ENCODE assay signal across 8 mouse cellular contexts in genomic region chr19:3767781-3768696, GRCm38 (mm10). TPM values are rescaled to one million over a fixed set of nuclear protein-coding genes. Genes with fewer than 3 reads are reported as not detected.
DNase-seq lines count a peak whose midpoint lies in the region; ATAC-seq and TF ChIP-seq lines count a peak whose summit lies in the region.

No protein-coding gene starts in this region.

- peaks cover 43% of the 10 kb centered on the region for H3K79me2 ChIP-seq in C2C12 (ENCODE audit: control insufficient read depth, insufficient read depth)
- H3K79me2 ChIP-seq in liver, adult 2 months (ENCODE audit: control insufficient read depth, insufficient read depth, low read length), result peaks cover 12% of the 10 kb centered on the region; the same call in 1 of the 2 replicates

- peaks cover 10% of the 10 kb centered on the region for H3K36me3 ChIP-seq in C2C12 (ENCODE audit: control insufficient read depth, insufficient read depth)
- peaks cover 3% of the 10 kb centered on the region; the same call in 1 of the 2 replicates for H3K36me3 ChIP-seq in heart, embryonic 12.5 days
- H3K36me3 ChIP-seq in kidney, embryonic 16.5 days (ENCODE audit: insufficient read depth, low read length), result no peaks in the 10 kb centered on the region
- no peaks in the 10 kb centered on the region for H3K36me3 ChIP-seq in liver, adult 2 months (ENCODE audit: control insufficient read depth, insufficient read depth, low read length)

- H3K79me3 ChIP-seq in C2C12 (ENCODE audit: low read depth), result peaks cover 36% of the 10 kb centered on the region

- peak; percentile 97 for DNase-seq in brain, embryonic 14.5 days (ENCODE audit: low read depth)
- DNase-seq in liver, adult 2 months (ENCODE audit: extremely low read depth, low read depth, low spot score), result peak; percentile 70
- DNase-seq in spleen, postnatal 36 days (ENCODE audit: low spot score in 2 of 2), result peak; percentile 69 to 80

- WGBS in heart, embryonic 12.5 days, result under 1% methylated on average over 111 of the region's 111 CpGs
- under 1% methylated on average over 96 of the region's 111 CpGs for WGBS in kidney, embryonic 16.5 days
- under 1% methylated on average over 111 of the region's 111 CpGs for WGBS in liver, adult 2 months

- TF ChIP-seq POLR2A in brain, embryonic 14.5 days (IDR thresholded peaks at IDR 0.05; ENCODE audit: borderline replicate concordance, extremely low read depth, insufficient read depth, insufficient read length, poor library complexity, severe bottlenecking), result peak; percentile 100
- peak; percentile 99 for TF ChIP-seq POLR2A in liver, adult 2 months (IDR thresholded peaks at IDR 0.05; ENCODE audit: extremely low read depth, insufficient read depth, low read length)

- no peaks in the 10 kb centered on the region for H3K9me3 ChIP-seq in heart, embryonic 12.5 days (replicated peaks)
- H3K9me3 ChIP-seq in kidney, embryonic 16.5 days (ENCODE audit: low read length), result no peaks in the 10 kb centered on the region

- no peaks in the 10 kb centered on the region for H3K27me3 ChIP-seq in C2C12 (ENCODE audit: control insufficient read depth, insufficient read depth, insufficient read length)
- H3K27me3 ChIP-seq in heart, embryonic 12.5 days (replicated peaks), result 0 out of 2 replicates have a peak, but pooled peaks cover 5% of the 10 kb centered on the region
- no peaks in the 10 kb centered on the region for H3K27me3 ChIP-seq in kidney, embryonic 16.5 days (ENCODE audit: insufficient read depth, low read length)
- no peaks in the 10 kb centered on the region for H3K27me3 ChIP-seq in liver, adult 2 months (ENCODE audit: control insufficient read depth, insufficient read depth, low read length)

- peaks cover 14% of the 10 kb centered on the region for H3K4me1 ChIP-seq in heart, embryonic 12.5 days (replicated peaks)
- H3K4me1 ChIP-seq in kidney, embryonic 16.5 days (ENCODE audit: insufficient read depth, low read length), result peaks cover 11% of the 10 kb centered on the region
- peaks cover 15% of the 10 kb centered on the region for H3K4me1 ChIP-seq in liver, adult 2 months (ENCODE audit: control insufficient read depth, insufficient read depth, low read length)

- H3K9ac ChIP-seq in heart, embryonic 12.5 days, result peak overlapping the region; percentile 98
- H3K9ac ChIP-seq in kidney, embryonic 16.5 days (replicated peaks; ENCODE audit: low read length), result peak overlapping the region; percentile 100
- H3K9ac ChIP-seq in liver, adult 2 months (ENCODE audit: low read depth, low read length), result peak overlapping the region; percentile 100

- TF ChIP-seq CTCF in C2C12 (IDR thresholded peaks at IDR 0.05; ENCODE audit: control insufficient read depth, insufficient read depth, insufficient read length), result no peak
- no peak for TF ChIP-seq CTCF in brain, embryonic 14.5 days (IDR thresholded peaks at IDR 0.05; ENCODE audit: borderline replicate concordance, extremely low read depth, insufficient read depth, insufficient read length)
- TF ChIP-seq CTCF in liver, adult 2 months (IDR thresholded peaks at IDR 0.05; ENCODE audit: low read depth, low read length), result no peak

- peak overlapping the region; percentile 100 for H3K27ac ChIP-seq in heart, embryonic 12.5 days (ENCODE audit: poor library complexity, severe bottlenecking)
- peak overlapping the region; percentile 100 for H3K27ac ChIP-seq in kidney, embryonic 16.5 days (ENCODE audit: low read length)
- H3K27ac ChIP-seq in liver, adult 2 months (replicated peaks; ENCODE audit: insufficient read depth, low read depth, low read length), result peak overlapping the region; percentile 100

- H3ac ChIP-seq in C2C12 (ENCODE audit: control insufficient read depth, insufficient read length, low read depth), result peak overlapping the region; percentile 93

- peak overlapping the region; percentile 82 for H3K4me2 ChIP-seq in heart, embryonic 12.5 days
- H3K4me2 ChIP-seq in kidney, embryonic 16.5 days (replicated peaks; ENCODE audit: low read depth, low read length), result peak overlapping the region; percentile 83

- H3K4me3 ChIP-seq in C2C12 (ENCODE audit: insufficient read depth, poor library complexity, severe bottlenecking), result peak overlapping the region; percentile 69
- H3K4me3 ChIP-seq in heart, embryonic 12.5 days, result peak overlapping the region; percentile 71
- H3K4me3 ChIP-seq in kidney, embryonic 16.5 days (ENCODE audit: low read length), result peak overlapping the region; percentile 85
- H3K4me3 ChIP-seq in liver, adult 2 months (ENCODE audit: insufficient read depth, low read depth, low read length), result peak overlapping the region; percentile 85

- ATAC-seq in erythroblast, adult 5-6 weeks (replicated peaks; ENCODE audit: low FRiP score, poor library complexity, severe bottlenecking), result peak; percentile 57
- peak; percentile 71 for ATAC-seq in heart, embryonic 12.5 days (ENCODE audit: insufficient number of reproducible peaks, low FRiP score)
- ATAC-seq in kidney, embryonic 16.5 days (ENCODE audit: low FRiP score, low TSS enrichment), result peak; percentile 64
- peak; percentile 38 for ATAC-seq in monocyte, adult 5-6 weeks (replicated peaks; ENCODE audit: insufficient number of reproducible peaks, low FRiP score, low TSS enrichment, poor library complexity, severe bottlenecking)

TF ChIP-seq in C2C12, 6 proteins besides CTCF, POLR2A, EP300 and RAD21:
- TF ChIP-seq CEBPB (IDR thresholded peaks at IDR 0.05; ENCODE audit: low read depth), result no peak
- peak; percentile 10 for TF ChIP-seq MAX (IDR thresholded peaks at IDR 0.05)

RNA-seq across cellular contexts. Expression of gene Kmt5b, which starts 0.8 kb away (rescaled TPM):
- polyA plus RNA-seq in C2C12 (2012; fragmentation: generic; extraction: Trizol), result 5.6 TPM
- polyA plus RNA-seq in brain, embryonic 14.5 days (2012; rRNA removed), result 46.7 and 62.8 TPM in 2 replicates
- 21.3 and 35.0 TPM in 2 replicates for total RNA-seq in erythroblast, adult 5-6 weeks (2015; ENCODE audit: low replicate concordance)
- 40.5 and 58.8 TPM in 2 replicates for total RNA-seq in erythroblast, adult 5-6 weeks (2017; ENCODE audit: low replicate concordance)
- 29.3 and 32.9 TPM in 2 replicates for polyA plus RNA-seq in heart, embryonic 12.5 days (2016; fragmentation: Nextera tagmentation; extraction: Ambion mirVana)
- 28.1 and 30.6 TPM in 2 replicates for polyA plus RNA-seq in kidney, embryonic 16.5 days (2015; fragmentation: Nextera tagmentation; extraction: Ambion mirVana)
- total RNA-seq in liver, adult 2 months (2014; rRNA removed), result 25.4 and 30.4 TPM in 2 replicates
- polyA plus RNA-seq in liver, adult 2 months (2012; rRNA removed), result 5.6 and 6.7 TPM in 2 replicates
- total RNA-seq in monocyte, adult 5-6 weeks (2017), result 103 to 126 TPM (median 109 TPM) in 3 replicates

RNA-seq across cellular contexts. Expression of gene 1810055G02Rik, which starts 59.9 kb away (rescaled TPM):
- 61.9 TPM for polyA plus RNA-seq in C2C12 (2012; fragmentation: generic; extraction: Trizol)
- 48.5 and 50.3 TPM in 2 replicates for polyA plus RNA-seq in brain, embryonic 14.5 days (2012; rRNA removed)
- 8.3 and 8.6 TPM in 2 replicates for total RNA-seq in erythroblast, adult 5-6 weeks (2015; ENCODE audit: low replicate concordance)
- 2.5 and 4.0 TPM in 2 replicates for total RNA-seq in erythroblast, adult 5-6 weeks (2017; ENCODE audit: low replicate concordance)
- polyA plus RNA-seq in heart, embryonic 12.5 days (2016; fragmentation: Nextera tagmentation; extraction: Ambion mirVana), result 25.7 and 26.7 TPM in 2 replicates
- 46.1 and 46.4 TPM in 2 replicates for polyA plus RNA-seq in kidney, embryonic 16.5 days (2015; fragmentation: Nextera tagmentation; extraction: Ambion mirVana)
- 10.6 and 20.1 TPM in 2 replicates for total RNA-seq in liver, adult 2 months (2014; rRNA removed)
- polyA plus RNA-seq in liver, adult 2 months (2012; rRNA removed), result 18.4 and 26.9 TPM in 2 replicates
- 3.8 to 9.4 TPM (median 9.1 TPM) in 3 replicates for total RNA-seq in monocyte, adult 5-6 weeks (2017)

Comparison
In these comparisons a context has a peak if more than half of its experiments do, and no peak if none do; other contexts are left out.
1. Peak in every context shown above with its lines: DNase-seq, ATAC-seq, H3K4me3 ChIP-seq and H3K27ac ChIP-seq.